Mouse (Mus musculus): ENCODE data around the gene Elk3. TPM values are rescaled to one million over a fixed set of nuclear protein-coding genes. Genes with fewer than 3 reads are reported as not detected.

Elk3 gene
- polyA plus RNA-seq, 1 experiment, result 37.4 TPM

DNA sequence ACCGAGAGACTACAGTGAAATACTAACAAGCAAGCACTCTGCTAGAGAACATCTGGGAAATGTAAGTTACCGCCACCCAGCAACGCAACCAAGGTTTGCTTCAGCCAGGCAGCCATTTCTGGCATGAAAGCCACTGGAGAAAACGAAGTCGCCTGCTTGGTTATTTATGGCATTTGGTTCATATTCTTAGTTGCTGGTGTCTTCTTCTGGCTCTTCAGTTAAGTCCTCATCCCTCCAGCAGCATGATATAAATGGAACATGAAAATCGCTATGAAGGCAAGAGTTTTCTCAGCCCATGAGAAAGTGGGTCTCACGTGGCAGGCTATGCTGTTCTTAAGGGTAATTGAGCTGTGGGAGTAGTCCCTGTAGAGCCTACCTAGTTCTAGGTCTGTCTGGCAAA lies 44.4 kb downstream of the Elk3 start:
- TF ChIP-seq CTCF (IDR thresholded peaks at IDR 0.05; ENCODE audit: extremely low read depth, insufficient read depth, insufficient read length, insufficient replicate concordance), result no peak
- no peak for TF ChIP-seq POLR2A (IDR thresholded peaks at IDR 0.05; ENCODE audit: low read depth, low read length)
- no peak overlapping the region for H3K27ac ChIP-seq (ENCODE audit: insufficient read depth, low read length)
- H3K27me3 ChIP-seq (ENCODE audit: control insufficient read depth, insufficient read depth, low read length), result no peaks in the 10 kb centered on the region
- no peak overlapping the region for H3K4me3 ChIP-seq (ENCODE audit: extremely low read depth, insufficient read depth, insufficient read length)
- H3K4me1 ChIP-seq (ENCODE audit: control insufficient read depth, insufficient read depth, insufficient read length), result peaks cover 11% of the 10 kb centered on the region; the same call in 1 of the 2 replicates
- no peak for DNase-seq (ENCODE audit: low read depth in 1 of 2, low spot score in 2 of 2)
- H3K36me3 ChIP-seq (ENCODE audit: control insufficient read depth, insufficient read depth, low read length), result peaks cover 15% of the 10 kb centered on the region
- 91% methylated on average over 7 of the region's 7 CpGs for WGBS

- DNase-seq (ENCODE audit: low read depth in 1 of 2, low spot score in 2 of 2), result no peak
- Histone ChIP-seq H3K27ac (ENCODE audit: insufficient read depth, low read length) (no peak overlapping the region), H3K4me1 (ENCODE audit: control insufficient read depth, insufficient read depth, insufficient read length) (peaks cover 13% of the 10 kb centered on the region; the same call in 1 of the 2 replicates), H3K4me3 (ENCODE audit: extremely low read depth, insufficient read depth, insufficient read length) (no peak overlapping the region), H3K27me3 (ENCODE audit: control insufficient read depth, insufficient read depth, low read length) (no peaks in the 10 kb centered on the region), H3K36me3 (ENCODE audit: control insufficient read depth, insufficient read depth, low read length) (peaks cover 16% of the 10 kb centered on the region)
- TF ChIP-seq CTCF (IDR thresholded peaks at IDR 0.05; ENCODE audit: extremely low read depth, insufficient read depth, insufficient read length, insufficient replicate concordance), result no peak
- TF ChIP-seq POLR2A (IDR thresholded peaks at IDR 0.05; ENCODE audit: low read depth, low read length), result no peak
- 90% methylated on average over 9 of the region's 9 CpGs for WGBS
Measured at GRCm38 (mm10) chr10:93265833-93266232, 45.1 kb downstream of the Elk3 start.

DNA sequence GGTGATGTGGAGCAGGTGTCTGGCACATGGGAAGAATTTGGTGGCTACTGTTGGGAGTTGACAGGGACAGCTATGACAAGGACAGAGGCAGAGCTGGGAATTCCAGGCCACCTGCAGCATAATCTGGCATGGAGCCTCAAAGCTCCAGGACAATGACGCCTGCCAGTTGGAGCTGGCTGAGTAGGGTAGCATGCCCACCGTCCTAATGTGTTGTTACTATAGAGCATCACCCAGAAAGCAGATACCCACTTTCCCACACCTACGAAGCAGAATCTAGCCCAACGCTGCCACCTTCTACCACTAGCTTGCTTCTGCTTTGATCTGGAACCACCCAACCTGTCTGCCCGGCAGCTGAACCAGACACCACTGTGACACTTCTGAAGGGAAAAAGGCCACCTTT lies 46.9 kb downstream of the Elk3 start:
- Histone ChIP-seq H3K36me3 (ENCODE audit: control insufficient read depth, insufficient read depth, low read length) (peaks cover 17% of the 10 kb centered on the region), H3K4me1 (ENCODE audit: control insufficient read depth, insufficient read depth, insufficient read length) (peaks cover 13% of the 10 kb centered on the region; the same call in 1 of the 2 replicates), H3K4me3 (ENCODE audit: extremely low read depth, insufficient read depth, insufficient read length) (no peak overlapping the region), H3K27me3 (ENCODE audit: control insufficient read depth, insufficient read depth, low read length) (no peaks in the 10 kb centered on the region), H3K27ac (ENCODE audit: insufficient read depth, low read length) (no peak overlapping the region)
- TF ChIP-seq POLR2A (IDR thresholded peaks at IDR 0.05; ENCODE audit: low read depth, low read length) (no peak), CTCF (IDR thresholded peaks at IDR 0.05; ENCODE audit: extremely low read depth, insufficient read depth, insufficient read length, insufficient replicate concordance) (no peak)
- WGBS, result 72% methylated on average over 5 of the region's 5 CpGs
- DNase-seq (ENCODE audit: low read depth in 1 of 2, low spot score in 2 of 2), result no peak

DNA sequence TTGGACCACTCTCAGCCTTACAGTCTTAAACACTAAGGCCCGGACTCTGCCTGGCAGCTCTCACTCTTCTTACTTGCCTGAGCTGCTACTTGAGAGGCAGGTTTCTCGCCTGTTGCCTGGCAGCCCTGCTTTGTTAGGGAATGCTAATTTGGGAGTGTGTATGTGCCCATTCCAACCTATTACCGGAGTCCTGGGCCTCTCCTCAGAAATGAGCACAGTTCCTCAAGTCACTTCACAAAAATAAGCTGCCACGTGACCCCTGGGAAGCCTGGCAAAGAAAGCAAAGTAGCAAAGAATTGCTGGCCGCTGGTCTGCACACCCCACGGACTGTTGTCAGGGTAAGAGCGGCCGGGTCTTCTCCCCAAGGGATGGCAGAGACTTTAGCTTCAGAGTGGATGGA lies 47.5 kb downstream of the Elk3 start:
- Histone ChIP-seq H3K27ac (ENCODE audit: insufficient read depth, low read length) (no peak overlapping the region), H3K27me3 (ENCODE audit: control insufficient read depth, insufficient read depth, low read length) (no peaks in the 10 kb centered on the region), H3K4me3 (ENCODE audit: extremely low read depth, insufficient read depth, insufficient read length) (no peak overlapping the region), H3K36me3 (ENCODE audit: control insufficient read depth, insufficient read depth, low read length) (peaks cover 17% of the 10 kb centered on the region), H3K4me1 (ENCODE audit: control insufficient read depth, insufficient read depth, insufficient read length) (peaks cover 13% of the 10 kb centered on the region; the same call in 1 of the 2 replicates)
- WGBS, result 90% methylated on average over 8 of the region's 8 CpGs
- no peak for TF ChIP-seq POLR2A (IDR thresholded peaks at IDR 0.05; ENCODE audit: low read depth, low read length)
- TF ChIP-seq CTCF (IDR thresholded peaks at IDR 0.05; ENCODE audit: extremely low read depth, insufficient read depth, insufficient read length, insufficient replicate concordance), result no peak
- DNase-seq (ENCODE audit: low read depth in 1 of 2, low spot score in 2 of 2), result no peak

- no peaks in the 10 kb centered on the region for H3K27me3 ChIP-seq (ENCODE audit: control insufficient read depth, insufficient read depth, low read length)
- 58% methylated on average over 15 of the region's 15 CpGs for WGBS
- H3K4me3 ChIP-seq (ENCODE audit: extremely low read depth, insufficient read depth, insufficient read length), result no peak overlapping the region
- peaks cover 17% of the 10 kb centered on the region for H3K36me3 ChIP-seq (ENCODE audit: control insufficient read depth, insufficient read depth, low read length)
- peaks cover 13% of the 10 kb centered on the region; the same call in 1 of the 2 replicates for H3K4me1 ChIP-seq (ENCODE audit: control insufficient read depth, insufficient read depth, insufficient read length)
- TF ChIP-seq CTCF (IDR thresholded peaks at IDR 0.05; ENCODE audit: extremely low read depth, insufficient read depth, insufficient read length, insufficient replicate concordance), result no peak
- TF ChIP-seq POLR2A (IDR thresholded peaks at IDR 0.05; ENCODE audit: low read depth, low read length), result no peak
- no peak for DNase-seq (ENCODE audit: low read depth in 1 of 2, low spot score in 2 of 2)
- peak overlapping the region; percentile 58; the same call in 1 of the 2 replicates for H3K27ac ChIP-seq (ENCODE audit: insufficient read depth, low read length)
Measured at GRCm38 (mm10) chr10:93261981-93262499, 48.9 kb downstream of the Elk3 start.

- Histone ChIP-seq H3K4me1 (ENCODE audit: control insufficient read depth, insufficient read depth, insufficient read length) (peaks cover 13% of the 10 kb centered on the region; the same call in 1 of the 2 replicates), H3K36me3 (ENCODE audit: control insufficient read depth, insufficient read depth, low read length) (peaks cover 16% of the 10 kb centered on the region), H3K27ac (ENCODE audit: insufficient read depth, low read length) (peak overlapping the region; percentile 58), H3K4me3 (ENCODE audit: extremely low read depth, insufficient read depth, insufficient read length) (no peak overlapping the region), H3K27me3 (ENCODE audit: control insufficient read depth, insufficient read depth, low read length) (no peaks in the 10 kb centered on the region)
- no peak for TF ChIP-seq POLR2A (IDR thresholded peaks at IDR 0.05; ENCODE audit: low read depth, low read length)
- no peak for TF ChIP-seq CTCF (IDR thresholded peaks at IDR 0.05; ENCODE audit: extremely low read depth, insufficient read depth, insufficient read length, insufficient replicate concordance)
- WGBS, result 29% methylated on average over 16 of the region's 16 CpGs
- DNase-seq (ENCODE audit: low read depth in 1 of 2, low spot score in 2 of 2), result no peak
Measured at GRCm38 (mm10) chr10:93261132-93261980, 49.6 kb downstream of the Elk3 start.
